Mouse (Mus musculus) forebrain, embryonic 15.5 days (tissue): Measurements from ENCODE around the gene Cdc16. TPM values are rescaled to one million over a fixed set of nuclear protein-coding genes. Genes with fewer than 3 reads are reported as not detected.
"Not testable (repeated sequence)": the region's sequence is repeated elsewhere in the genome, so short reads cannot be mapped to it uniquely, and the experiment has no call there.

Experiments used
- ATAC-seq: fragments of 200-750 bp; cut with Nextera tagmentation; replicated peaks from 2 replicates; pipeline ENCODE4 v1.8.0; 2017; ENCODE audit warnings: mild to moderate bottlenecking, moderate TSS enrichment, moderate library complexity
- H3K27ac ChIP-seq: fragments of 300-500 bp; sonication (generic); replicated peaks from 2 replicates; pipeline ENCODE4 v1.5.1; 2015; ENCODE audit warnings: mild to moderate bottlenecking, inconsistent platforms
- H3K27me3 ChIP-seq: fragments of 300-500 bp; sonication (generic); 2 replicates; pipeline ENCODE4 v1.6.1; 2015; ENCODE audit warnings: inconsistent platforms
- H3K36me3 ChIP-seq: fragments of 300-500 bp; sonication (generic); 2 replicates; pipeline ENCODE4 v1.6.1; 2015; ENCODE audit warnings: mild to moderate bottlenecking, inconsistent platforms
- H3K4me1 ChIP-seq: fragments of 300-500 bp; sonication (generic); 2 replicates; pipeline ENCODE4 v1.6.1; 2015; ENCODE audit warnings: inconsistent platforms
- H3K4me2 ChIP-seq: fragments of 300-500 bp; sonication (generic); replicated peaks from 2 replicates; pipeline ENCODE4 v1.6.1; 2015; ENCODE audit warnings: mild to moderate bottlenecking, inconsistent platforms
- H3K4me3 ChIP-seq: fragments of 300-500 bp; sonication (generic); 2 replicates; pipeline ENCODE4 v1.5.1; 2015; ENCODE audit warnings: mild to moderate bottlenecking, inconsistent platforms
- H3K9ac ChIP-seq: fragments of 300-500 bp; sonication (generic); replicated peaks from 2 replicates; pipeline ENCODE4 v1.6.1; 2015; ENCODE audit warnings: mild to moderate bottlenecking, inconsistent platforms
- H3K9me3 ChIP-seq: fragments of 300-500 bp; sonication (generic); 2 replicates; pipeline ENCODE4 v1.6.1; 2016; ENCODE audit warnings: inconsistent platforms
- WGBS: fragments of 180-500 bp; shearing (Covaris S2); methylation state at CpG from one replicate; pipeline ENCODE4 v1.1.7; 2015; ENCODE audit warnings: mixed read lengths; 5-methylcytosine and 5-hydroxymethylcytosine counted together
- polyA plus RNA-seq: library from polyadenylated mRNA; unstranded; fragments of >200 nt; fragmentation: Nextera tagmentation; extraction: Ambion mirVana; gene quantifications from 2 replicates; pipeline ENCODE4 v1.2.1, GENCODE M21; 2015

The Cdc16 gene
- polyA plus RNA-seq, result 182 and 187 TPM in 2 replicates

- H3K9ac ChIP-seq, result peak within 1 kb of the TSS; percentile 94
- H3K9me3 ChIP-seq, result no peaks in the 10 kb centered on the region
- H3K4me1 ChIP-seq, result peaks cover 27% of the 10 kb centered on the region
- peak within 1 kb of the TSS; percentile 74 for H3K27ac ChIP-seq
- peak; percentile 98 for ATAC-seq
- peaks cover 13% of the 10 kb centered on the region for H3K36me3 ChIP-seq
- H3K27me3 ChIP-seq, result no peaks in the 10 kb centered on the region
- peak within 1 kb of the TSS; percentile 73 for H3K4me2 ChIP-seq
- peak within 1 kb of the TSS; percentile 99 for H3K4me3 ChIP-seq
- 8% methylated on average over 40 of the region's 40 CpGs for WGBS
These were observed at the start of gene Cdc16 for GRCm38 (mm10) chr8:13756982-13757804. Gene Cdc16 (plus strand): TSS chr8:13757676.

DNA sequence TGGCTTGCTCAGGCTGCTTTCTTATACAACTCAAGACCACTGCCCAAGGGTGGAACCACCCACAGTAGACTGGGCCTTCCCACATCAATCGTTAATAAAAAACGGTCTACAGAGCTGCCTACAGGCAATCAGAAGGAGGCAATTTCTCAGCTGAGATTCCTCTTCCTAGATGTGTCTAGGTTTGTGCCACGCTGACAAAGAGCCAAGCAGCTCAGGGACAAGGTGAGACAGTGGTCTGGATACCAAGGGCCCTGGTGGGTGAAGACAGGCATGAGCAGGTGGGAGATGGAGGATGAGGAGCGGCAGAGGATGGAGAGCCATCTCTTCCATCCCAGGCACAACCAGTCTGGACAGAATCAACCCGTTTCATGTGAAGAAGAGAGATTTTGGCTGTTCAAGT is 49.0 kb upstream of the Cdc16 start:
- Histone ChIP-seq H3K9me3 (no peaks in the 10 kb centered on the region), H3K27ac (no peak overlapping the region), H3K4me2 (no peak overlapping the region), H3K9ac (no peak overlapping the region), H3K4me1 (peaks cover 11% of the 10 kb centered on the region), H3K4me3 (no peak overlapping the region), H3K27me3 (no peaks in the 10 kb centered on the region), H3K36me3 (no peaks in the 10 kb centered on the region)
- 90% methylated on average over 5 of the region's 5 CpGs for WGBS
- ATAC-seq, result no peak

DNA sequence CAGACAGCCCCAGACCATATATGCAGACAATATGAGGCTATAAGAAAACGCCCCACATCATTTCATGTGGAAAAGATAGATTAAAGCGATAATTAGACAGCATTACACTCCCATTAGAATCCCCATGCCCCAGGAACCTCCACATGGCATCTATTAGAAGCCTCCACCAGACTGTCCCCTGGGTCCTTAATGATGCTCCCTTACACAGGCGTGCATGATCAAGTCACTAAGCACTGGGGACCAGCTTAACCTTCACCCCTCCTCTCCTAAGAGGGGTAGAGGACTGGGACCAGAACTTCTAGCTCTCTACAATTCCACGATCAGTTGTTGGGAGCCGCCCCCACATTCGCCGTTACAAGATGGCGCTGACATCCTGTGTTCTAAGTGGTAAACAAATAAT is 38.5 kb upstream of the Cdc16 start:
- no peaks in the 10 kb centered on the region for H3K27me3 ChIP-seq
- 92% methylated on average over 8 of the region's 8 CpGs for WGBS
- H3K36me3 ChIP-seq, result no peaks in the 10 kb centered on the region
- no peak overlapping the region for H3K4me3 ChIP-seq
- H3K4me2 ChIP-seq, result no peak overlapping the region
- no peak overlapping the region for H3K9ac ChIP-seq
- H3K27ac ChIP-seq, result no peak overlapping the region
- no peak for ATAC-seq
- H3K9me3 ChIP-seq, result no peaks in the 10 kb centered on the region
- H3K4me1 ChIP-seq, result no peaks in the 10 kb centered on the region

- no peak overlapping the region for H3K4me3 ChIP-seq
- no peaks in the 10 kb centered on the region for H3K36me3 ChIP-seq
- H3K27ac ChIP-seq, result no peak overlapping the region
- H3K4me1 ChIP-seq, result no peaks in the 10 kb centered on the region
- H3K4me2 ChIP-seq, result no peak overlapping the region
- no peaks in the 10 kb centered on the region for H3K9me3 ChIP-seq
- H3K27me3 ChIP-seq, result no peaks in the 10 kb centered on the region
- no peak for ATAC-seq
- no peak overlapping the region for H3K9ac ChIP-seq
These were observed 31.8 kb upstream of the Cdc16 start for GRCm38 (mm10) chr8:13725722-13726121.

DNA sequence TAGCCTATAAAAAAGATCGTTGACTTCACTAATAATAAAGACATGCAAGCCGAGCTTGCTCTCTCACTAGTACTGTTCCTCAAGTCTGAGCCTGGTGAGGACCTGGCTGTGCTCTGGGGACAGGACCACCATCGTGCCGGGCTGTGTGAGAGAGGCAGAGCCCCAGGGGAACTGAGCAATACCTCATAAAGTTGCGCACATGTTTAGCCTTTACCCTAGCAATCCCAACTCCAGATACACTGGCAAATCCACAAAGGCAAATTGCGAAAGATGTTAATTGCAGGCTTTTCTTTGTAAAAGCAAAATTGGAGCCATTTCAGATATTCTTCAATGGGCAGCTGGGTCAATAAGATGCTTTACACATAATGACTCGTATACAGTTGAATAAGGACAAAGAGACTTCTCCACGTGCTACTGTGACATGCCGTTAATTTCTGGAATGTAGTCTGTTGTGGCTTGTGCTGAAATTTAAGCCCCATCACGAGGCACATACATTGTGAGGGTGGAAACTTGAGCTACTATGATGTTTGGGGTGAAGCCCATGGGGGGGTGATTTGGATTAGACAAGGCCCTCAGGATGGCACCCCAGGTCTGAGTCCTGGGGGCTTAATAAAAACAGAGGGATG is 29.9 kb upstream of the Cdc16 start:
- no peak overlapping the region for H3K27ac ChIP-seq
- WGBS, result 48% methylated on average over 10 of the region's 10 CpGs
- no peaks in the 10 kb centered on the region for H3K27me3 ChIP-seq
- no peak overlapping the region for H3K4me2 ChIP-seq
- no peak overlapping the region for H3K9ac ChIP-seq
- no peaks in the 10 kb centered on the region for H3K4me1 ChIP-seq
- H3K9me3 ChIP-seq, result no peaks in the 10 kb centered on the region
- ATAC-seq, result no peak
- H3K4me3 ChIP-seq, result no peak overlapping the region
- H3K36me3 ChIP-seq, result no peaks in the 10 kb centered on the region

- Histone ChIP-seq H3K27ac (no peak overlapping the region), H3K9ac (no peak overlapping the region), H3K9me3 (no peaks in the 10 kb centered on the region), H3K36me3 (no peaks in the 10 kb centered on the region), H3K27me3 (no peaks in the 10 kb centered on the region), H3K4me3 (no peak overlapping the region), H3K4me2 (no peak overlapping the region), H3K4me1 (no peaks in the 10 kb centered on the region)
- 53% methylated on average over 6 of the region's 6 CpGs for WGBS
- ATAC-seq, result no peak
These were observed 17.1 kb upstream of the Cdc16 start for GRCm38 (mm10) chr8:13740323-13740770.

DNA sequence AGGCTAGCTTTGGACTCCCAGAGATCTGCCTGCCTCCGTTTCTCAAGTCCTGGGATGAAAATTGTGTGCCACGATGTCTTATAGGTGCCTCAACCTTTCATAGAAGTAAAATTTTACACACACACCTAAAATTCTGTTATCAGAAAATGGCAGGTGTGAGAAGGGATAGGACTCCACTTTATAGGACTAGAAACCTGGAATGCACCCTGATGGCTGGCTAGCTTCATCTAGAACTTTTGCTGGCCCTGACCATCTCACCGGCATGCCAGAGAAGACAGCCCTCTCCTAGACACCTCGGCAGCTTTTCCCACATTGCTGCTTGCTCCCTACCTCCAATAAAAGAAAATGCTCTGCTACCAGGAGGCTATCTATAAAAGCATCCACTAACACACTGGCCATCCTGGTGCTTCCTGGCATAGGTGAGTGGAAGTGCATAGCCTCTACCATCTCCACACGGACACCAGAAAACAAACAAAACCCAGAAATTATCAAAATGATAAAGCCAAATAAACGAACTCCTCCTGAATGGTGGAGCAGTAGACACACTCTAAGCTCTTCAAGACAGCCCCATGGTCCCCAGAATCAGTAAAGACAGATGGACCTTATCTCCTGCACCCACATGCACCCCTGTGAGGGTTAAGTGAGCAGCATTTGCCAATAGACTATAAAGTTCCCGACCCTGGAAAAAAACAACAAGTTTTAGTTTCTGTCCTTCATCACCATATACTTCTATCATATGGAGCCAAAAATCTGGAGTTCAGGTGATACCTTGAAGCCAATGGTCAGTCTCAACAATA is 16.5 kb upstream of the Cdc16 start:
- H3K4me2 ChIP-seq, result no peak overlapping the region
- no peaks in the 10 kb centered on the region for H3K9me3 ChIP-seq
- no peak overlapping the region for H3K27ac ChIP-seq
- ATAC-seq, result no peak
- 90% methylated on average over 7 of the region's 7 CpGs for WGBS
- no peak overlapping the region for H3K4me3 ChIP-seq
- no peak overlapping the region for H3K9ac ChIP-seq
- H3K4me1 ChIP-seq, result no peaks in the 10 kb centered on the region
- no peaks in the 10 kb centered on the region for H3K36me3 ChIP-seq
- H3K27me3 ChIP-seq, result no peaks in the 10 kb centered on the region

DNA sequence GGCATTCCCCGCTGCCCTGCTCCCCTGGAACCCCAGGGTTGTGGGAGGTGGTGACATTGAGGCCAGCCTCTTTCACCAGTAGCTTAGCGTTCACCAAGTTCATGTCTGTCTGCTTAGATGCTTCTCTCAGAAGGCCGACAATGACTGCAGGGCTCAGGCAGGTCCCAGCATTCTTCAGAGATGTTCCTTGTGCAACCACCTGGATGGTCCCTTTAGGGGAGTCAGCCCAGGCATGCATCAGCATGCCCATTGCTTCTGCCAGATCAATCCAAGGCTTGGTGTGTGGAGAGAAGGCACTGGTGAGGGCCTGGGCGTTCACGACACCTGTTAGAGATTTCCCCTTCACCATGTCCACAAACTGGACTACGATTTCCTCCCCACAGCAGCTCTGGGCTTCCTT is 11.3 kb upstream of the Cdc16 start:
- not testable (repeated sequence) for H3K36me3 ChIP-seq, H3K27me3 ChIP-seq, H3K27ac ChIP-seq, ATAC-seq, H3K4me1 ChIP-seq, H3K4me3 ChIP-seq, H3K9me3 ChIP-seq, H3K9ac ChIP-seq, H3K4me2 ChIP-seq
- 92% methylated on average over 5 of the region's 6 CpGs for WGBS

- H3K36me3 ChIP-seq, result no peaks in the 10 kb centered on the region
- H3K27me3 ChIP-seq, result no peaks in the 10 kb centered on the region
- H3K27ac ChIP-seq, result no peak overlapping the region
- no peaks in the 10 kb centered on the region for H3K4me1 ChIP-seq
- 22% methylated on average over 3 of the region's 3 CpGs for WGBS
- no peaks in the 10 kb centered on the region for H3K9me3 ChIP-seq
- no peak for ATAC-seq
- no peak overlapping the region for H3K4me2 ChIP-seq
- no peak overlapping the region for H3K4me3 ChIP-seq
- H3K9ac ChIP-seq, result no peak overlapping the region
These were observed 9.8 kb upstream of the Cdc16 start for GRCm38 (mm10) chr8:13747626-13748025.

DNA sequence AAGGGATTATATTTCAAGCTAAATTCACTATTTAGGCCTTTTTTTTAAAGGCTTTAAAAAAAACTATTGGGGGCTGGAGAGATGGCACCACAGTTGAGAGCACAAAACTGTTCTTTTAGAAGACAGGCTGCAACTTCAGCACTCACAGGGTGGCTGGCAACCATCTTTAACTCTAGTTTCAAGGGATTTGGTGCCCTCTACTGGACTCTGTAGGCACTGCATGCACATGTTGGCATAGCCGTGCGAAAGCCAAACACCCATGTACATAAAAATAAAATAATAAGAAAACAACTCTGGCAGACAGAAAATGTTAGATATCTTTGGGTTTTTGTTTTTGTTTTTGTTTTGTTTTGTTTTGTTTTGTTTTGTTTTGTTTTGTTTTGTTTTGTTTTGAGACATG is 3.8 kb upstream of the Cdc16 start:
- Histone ChIP-seq H3K36me3 (no peaks in the 10 kb centered on the region), H3K27ac (no peak overlapping the region), H3K4me2 (no peak overlapping the region), H3K27me3 (no peaks in the 10 kb centered on the region), H3K4me3 (no peak overlapping the region), H3K9me3 (no peaks in the 10 kb centered on the region), H3K4me1 (peaks cover 17% of the 10 kb centered on the region), H3K9ac (no peak overlapping the region)
- WGBS, result 27% methylated on average over 2 of the region's 2 CpGs
- ATAC-seq, result no peak

DNA sequence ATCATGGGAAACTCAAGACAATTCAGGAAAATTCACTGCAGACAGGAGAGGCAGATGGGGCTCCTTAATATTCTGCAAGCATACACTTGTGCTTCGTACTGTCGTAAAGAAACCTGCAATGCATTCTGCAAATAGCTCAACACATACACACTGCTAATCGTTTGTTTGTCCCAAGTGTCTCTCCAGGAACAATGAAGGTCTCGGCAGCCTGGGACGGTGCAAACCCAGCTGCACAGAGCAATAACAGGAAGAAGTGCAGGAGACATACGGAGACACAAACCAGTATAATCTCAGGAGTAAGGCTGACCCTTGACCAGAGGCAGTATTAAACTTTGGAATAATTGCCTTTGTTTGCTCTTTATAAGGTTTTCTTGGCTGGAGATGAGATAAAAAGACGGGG is 996 bp upstream of the Cdc16 start:
- Histone ChIP-seq H3K4me2 (no peak overlapping the region), H3K36me3 (peaks cover 9% of the 10 kb centered on the region), H3K27me3 (no peaks in the 10 kb centered on the region), H3K4me1 (peaks cover 27% of the 10 kb centered on the region), H3K27ac (no peak overlapping the region), H3K9me3 (no peaks in the 10 kb centered on the region), H3K9ac (no peak overlapping the region), H3K4me3 (no peak overlapping the region)
- no peak for ATAC-seq
- WGBS, result 63% methylated on average over 7 of the region's 7 CpGs
